Mouse (Mus musculus): ENCODE results near the gene Ppp1r14c. TPM values are rescaled to one million over a fixed set of nuclear protein-coding genes. Genes with fewer than 3 reads are reported as not detected.
A peak's percentile ranks its signal among the peaks of the same experiment; 100 is the strongest.

The Ppp1r14c gene
- polyA plus RNA-seq, 1 experiment from 2014 or later: 5.0 TPM

DNA sequence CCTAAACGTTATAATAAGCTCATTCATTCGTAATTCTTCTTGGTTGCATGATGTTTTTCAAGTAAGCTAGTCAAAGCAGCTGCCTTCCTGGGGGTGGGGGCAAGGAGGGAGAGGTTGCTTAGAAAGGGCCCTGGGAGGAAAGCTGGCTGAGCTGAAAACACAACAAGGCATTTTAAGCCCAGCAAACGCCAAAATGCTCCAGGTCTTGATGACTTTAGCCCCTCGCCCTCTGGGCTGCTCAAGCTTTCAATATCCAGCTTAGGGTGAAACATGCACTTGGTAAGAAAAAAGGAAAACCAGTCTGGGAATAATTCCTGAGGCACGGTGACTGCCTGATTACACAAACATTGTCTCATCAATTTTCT is 204 bp upstream of the Ppp1r14c start:
- Histone ChIP-seq H3K4me2 (replicated peaks; ENCODE audit: low read depth, low read length) (peak overlapping the region; percentile 78), H3K9ac (ENCODE audit: low read depth, low read length) (no peak overlapping the region), H3K27me3 (ENCODE audit: control insufficient read depth, insufficient read depth, low read length) (peaks cover 19% of the 10 kb centered on the region; the same call in 1 of the 2 replicates), H3K4me3 (ENCODE audit: low read length) (peak overlapping the region; percentile 64; the same call in 1 of the 2 replicates), H3K36me3 (ENCODE audit: control insufficient read depth, insufficient read depth, low read length) (no peaks in the 10 kb centered on the region), H3K4me1 (ENCODE audit: control insufficient read depth, insufficient read depth, low read length) (no peaks in the 10 kb centered on the region), H3K9me3 (ENCODE audit: control insufficient read depth, low read length) (no peaks in the 10 kb centered on the region), H3K27ac (ENCODE audit: low read depth, low read length) (no peak overlapping the region)
- no peak for ATAC-seq (ENCODE audit: low FRiP score, low TSS enrichment)
- 41% methylated on average over 5 of the region's 5 CpGs for WGBS

DNA sequence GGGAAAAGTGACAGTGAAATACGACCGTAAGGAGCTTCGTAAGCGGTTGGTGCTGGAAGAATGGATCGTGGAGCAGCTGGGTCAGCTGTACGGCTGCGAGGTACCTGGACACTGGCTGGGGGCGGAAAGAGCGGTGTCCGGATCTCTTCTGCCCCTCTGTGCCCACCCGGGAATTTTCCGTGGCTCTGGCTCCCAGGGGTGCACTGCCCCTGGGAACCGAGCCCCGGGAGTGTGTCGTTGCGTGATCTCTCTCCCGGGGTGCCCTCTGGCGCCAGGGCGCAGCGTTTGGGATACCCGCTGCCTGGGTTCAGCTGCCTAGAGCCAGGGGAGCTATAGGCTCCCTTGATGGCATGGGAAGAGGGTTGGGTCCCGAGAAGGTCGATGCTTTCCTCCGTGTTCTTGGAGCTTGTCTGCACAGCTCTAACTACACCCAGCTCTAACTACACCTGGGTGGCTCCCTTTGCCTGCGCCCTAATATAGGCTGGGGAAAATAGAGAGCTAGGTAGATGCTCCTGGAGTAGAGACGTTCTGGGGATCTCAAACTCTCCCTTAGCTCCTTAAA is 1.1 kb downstream of the Ppp1r14c start:
- no peaks in the 10 kb centered on the region for H3K4me1 ChIP-seq (ENCODE audit: control insufficient read depth, insufficient read depth, low read length)
- H3K27me3 ChIP-seq (ENCODE audit: control insufficient read depth, insufficient read depth, low read length): peaks cover 19% of the 10 kb centered on the region; the same call in 1 of the 2 replicates
- H3K9me3 ChIP-seq (ENCODE audit: control insufficient read depth, low read length): no peaks in the 10 kb centered on the region
- no peaks in the 10 kb centered on the region for H3K36me3 ChIP-seq (ENCODE audit: control insufficient read depth, insufficient read depth, low read length)
- H3K4me3 ChIP-seq (ENCODE audit: low read length): peak overlapping the region; percentile 64
- H3K27ac ChIP-seq (ENCODE audit: low read depth, low read length): no peak overlapping the region
- H3K4me2 ChIP-seq (replicated peaks; ENCODE audit: low read depth, low read length): peak overlapping the region; percentile 78
- peak overlapping the region; percentile 55; the same call in 1 of the 2 replicates for H3K9ac ChIP-seq (ENCODE audit: low read depth, low read length)
- ATAC-seq (ENCODE audit: low FRiP score, low TSS enrichment): peak; percentile 62
- WGBS: under 1% methylated on average over 26 of the region's 26 CpGs

DNA sequence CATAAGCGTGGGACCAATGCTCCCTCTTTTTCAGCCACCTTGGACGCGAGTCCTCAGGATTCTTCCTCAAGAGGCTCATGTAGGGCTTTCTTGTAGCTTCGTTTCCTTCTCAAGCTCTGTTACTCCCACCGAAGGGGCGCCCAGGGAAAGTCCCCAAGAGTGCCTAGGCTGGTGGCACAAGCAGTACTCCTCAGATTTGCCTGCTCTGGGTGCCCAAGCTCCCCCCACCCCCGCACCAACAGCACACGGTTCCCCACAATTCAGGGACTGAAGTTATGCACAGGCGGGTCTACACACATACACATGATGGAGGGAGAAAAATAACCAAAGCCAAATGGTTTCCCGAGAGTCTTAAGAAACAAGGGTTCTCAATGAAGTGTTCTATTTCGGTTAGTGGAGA is 1.6 kb downstream of the Ppp1r14c start:
- Histone ChIP-seq H3K4me2 (replicated peaks; ENCODE audit: low read depth, low read length) (peak overlapping the region; percentile 78), H3K9ac (ENCODE audit: low read depth, low read length) (no peak overlapping the region), H3K9me3 (ENCODE audit: control insufficient read depth, low read length) (no peaks in the 10 kb centered on the region), H3K27ac (ENCODE audit: low read depth, low read length) (no peak overlapping the region), H3K27me3 (ENCODE audit: control insufficient read depth, insufficient read depth, low read length) (peaks cover 19% of the 10 kb centered on the region; the same call in 1 of the 2 replicates), H3K4me3 (ENCODE audit: low read length) (peak overlapping the region; percentile 64), H3K4me1 (ENCODE audit: control insufficient read depth, insufficient read depth, low read length) (no peaks in the 10 kb centered on the region), H3K36me3 (ENCODE audit: control insufficient read depth, insufficient read depth, low read length) (no peaks in the 10 kb centered on the region)
- ATAC-seq (ENCODE audit: low FRiP score, low TSS enrichment): no peak
- WGBS: 30% methylated on average over 11 of the region's 11 CpGs

DNA sequence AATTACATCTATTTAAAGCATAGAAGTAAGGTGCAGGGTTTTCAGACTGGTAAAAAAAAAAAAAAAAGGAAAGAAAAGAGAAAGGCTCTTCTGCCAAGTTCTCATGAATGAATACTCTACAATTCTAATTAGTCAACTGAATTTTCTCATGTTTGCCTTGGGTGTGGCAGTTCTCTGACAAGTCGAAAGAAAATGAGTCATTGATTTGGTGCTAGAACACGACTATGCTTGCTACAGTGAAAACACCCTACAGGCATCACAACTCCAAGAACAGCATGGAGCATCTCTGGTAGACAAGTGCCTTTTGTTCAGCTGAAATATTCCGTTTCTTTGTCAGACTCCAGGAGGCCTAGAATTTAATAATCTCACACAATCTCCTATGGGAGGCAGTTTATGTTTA is 17.3 kb downstream of the Ppp1r14c start:
- ATAC-seq (ENCODE audit: low FRiP score, low TSS enrichment): no peak
- no peaks in the 10 kb centered on the region for H3K9me3 ChIP-seq (ENCODE audit: control insufficient read depth, low read length)
- no peak overlapping the region for H3K9ac ChIP-seq (ENCODE audit: low read depth, low read length)
- no peaks in the 10 kb centered on the region for H3K36me3 ChIP-seq (ENCODE audit: control insufficient read depth, insufficient read depth, low read length)
- no peak overlapping the region for H3K4me3 ChIP-seq (ENCODE audit: low read length)
- 79% methylated on average over 3 of the region's 3 CpGs for WGBS
- no peak overlapping the region for H3K4me2 ChIP-seq (replicated peaks; ENCODE audit: low read depth, low read length)
- no peaks in the 10 kb centered on the region for H3K4me1 ChIP-seq (ENCODE audit: control insufficient read depth, insufficient read depth, low read length)
- H3K27ac ChIP-seq (ENCODE audit: low read depth, low read length): no peak overlapping the region
- H3K27me3 ChIP-seq (ENCODE audit: control insufficient read depth, insufficient read depth, low read length): no peaks in the 10 kb centered on the region

DNA sequence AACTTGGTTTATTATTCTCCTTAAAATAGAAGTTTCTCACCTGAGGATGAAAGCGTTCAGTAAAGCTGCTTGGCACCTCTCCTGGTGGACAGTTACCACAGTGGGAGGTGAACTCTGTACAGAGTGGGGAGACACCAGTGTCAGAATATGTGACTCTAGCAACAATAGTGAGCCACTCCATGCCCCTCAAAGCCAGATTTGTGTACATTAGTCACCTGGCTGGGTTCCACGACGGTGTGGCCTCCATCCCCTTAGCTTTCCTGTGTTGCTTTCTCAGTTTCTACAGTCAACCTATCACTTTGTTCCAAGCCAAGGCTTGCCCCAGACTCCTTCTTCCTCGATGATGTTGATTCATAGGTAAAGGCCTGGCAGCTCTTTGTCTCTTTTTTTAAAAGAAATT is 26.4 kb downstream of the Ppp1r14c start:
- WGBS: 87% methylated on average over 4 of the region's 4 CpGs
- H3K4me1 ChIP-seq (ENCODE audit: control insufficient read depth, insufficient read depth, low read length): no peaks in the 10 kb centered on the region
- no peak overlapping the region for H3K4me2 ChIP-seq (replicated peaks; ENCODE audit: low read depth, low read length)
- no peak overlapping the region for H3K9ac ChIP-seq (ENCODE audit: low read depth, low read length)
- no peak overlapping the region for H3K4me3 ChIP-seq (ENCODE audit: low read length)
- no peaks in the 10 kb centered on the region for H3K27me3 ChIP-seq (ENCODE audit: control insufficient read depth, insufficient read depth, low read length)
- no peak for ATAC-seq (ENCODE audit: low FRiP score, low TSS enrichment)
- no peaks in the 10 kb centered on the region for H3K36me3 ChIP-seq (ENCODE audit: control insufficient read depth, insufficient read depth, low read length)
- H3K27ac ChIP-seq (ENCODE audit: low read depth, low read length): no peak overlapping the region
- H3K9me3 ChIP-seq (ENCODE audit: control insufficient read depth, low read length): no peaks in the 10 kb centered on the region

DNA sequence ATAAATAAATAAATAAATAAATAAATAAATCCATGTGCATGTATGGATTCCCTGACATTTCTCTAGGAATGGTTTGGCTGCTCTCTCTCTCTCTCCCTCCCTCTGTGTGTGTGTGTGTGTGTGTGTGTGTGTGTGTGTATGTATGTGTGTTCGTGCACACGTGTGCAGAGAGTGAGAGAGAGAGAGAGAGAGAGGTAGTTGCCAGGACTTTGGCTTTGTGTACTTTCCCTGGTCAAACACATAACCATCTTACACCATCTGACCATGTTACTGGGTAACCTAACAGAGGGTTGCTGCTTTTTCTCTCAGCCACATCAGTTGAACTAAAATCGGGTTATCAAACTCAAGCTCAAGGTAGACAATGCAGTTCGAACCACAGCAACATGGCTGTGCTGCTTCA is 27.7 kb downstream of the Ppp1r14c start:
- no peak overlapping the region for H3K27ac ChIP-seq (ENCODE audit: low read depth, low read length)
- no peak overlapping the region for H3K4me3 ChIP-seq (ENCODE audit: low read length)
- ATAC-seq (ENCODE audit: low FRiP score, low TSS enrichment): no peak
- H3K27me3 ChIP-seq (ENCODE audit: control insufficient read depth, insufficient read depth, low read length): no peaks in the 10 kb centered on the region
- no peaks in the 10 kb centered on the region for H3K9me3 ChIP-seq (ENCODE audit: control insufficient read depth, low read length)
- H3K4me2 ChIP-seq (replicated peaks; ENCODE audit: low read depth, low read length): no peak overlapping the region
- H3K9ac ChIP-seq (ENCODE audit: low read depth, low read length): no peak overlapping the region
- H3K36me3 ChIP-seq (ENCODE audit: control insufficient read depth, insufficient read depth, low read length): no peaks in the 10 kb centered on the region
- H3K4me1 ChIP-seq (ENCODE audit: control insufficient read depth, insufficient read depth, low read length): no peaks in the 10 kb centered on the region
- 87% methylated on average over 4 of the region's 4 CpGs for WGBS

DNA sequence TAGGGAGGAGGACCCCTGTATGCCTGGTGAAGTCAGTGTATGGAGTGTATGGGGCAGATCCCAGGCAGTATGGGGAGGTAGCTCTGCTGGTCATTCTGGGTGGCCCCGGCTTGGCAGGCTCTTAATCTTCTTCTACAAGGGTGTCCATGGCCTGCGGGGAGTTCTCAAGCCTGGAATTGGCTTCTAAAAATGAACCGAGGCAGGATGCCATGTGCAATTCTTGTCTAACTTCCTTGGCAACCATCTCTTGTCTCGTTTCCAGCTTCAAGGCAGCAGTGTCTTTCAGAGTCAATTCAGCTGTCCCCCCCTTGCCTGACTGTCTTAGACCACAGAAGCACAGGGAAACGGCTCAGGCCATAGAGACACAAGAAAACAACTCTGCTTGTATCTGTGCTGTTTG is 28.3 kb downstream of the Ppp1r14c start:
- Histone ChIP-seq H3K4me2 (replicated peaks; ENCODE audit: low read depth, low read length) (no peak overlapping the region), H3K27ac (ENCODE audit: low read depth, low read length) (no peak overlapping the region), H3K36me3 (ENCODE audit: control insufficient read depth, insufficient read depth, low read length) (no peaks in the 10 kb centered on the region), H3K9me3 (ENCODE audit: control insufficient read depth, low read length) (no peaks in the 10 kb centered on the region), H3K9ac (ENCODE audit: low read depth, low read length) (no peak overlapping the region), H3K4me1 (ENCODE audit: control insufficient read depth, insufficient read depth, low read length) (no peaks in the 10 kb centered on the region), H3K27me3 (ENCODE audit: control insufficient read depth, insufficient read depth, low read length) (no peaks in the 10 kb centered on the region), H3K4me3 (ENCODE audit: low read length) (no peak overlapping the region)
- 74% methylated on average over 5 of the region's 5 CpGs for WGBS
- ATAC-seq (ENCODE audit: low FRiP score, low TSS enrichment): no peak

DNA sequence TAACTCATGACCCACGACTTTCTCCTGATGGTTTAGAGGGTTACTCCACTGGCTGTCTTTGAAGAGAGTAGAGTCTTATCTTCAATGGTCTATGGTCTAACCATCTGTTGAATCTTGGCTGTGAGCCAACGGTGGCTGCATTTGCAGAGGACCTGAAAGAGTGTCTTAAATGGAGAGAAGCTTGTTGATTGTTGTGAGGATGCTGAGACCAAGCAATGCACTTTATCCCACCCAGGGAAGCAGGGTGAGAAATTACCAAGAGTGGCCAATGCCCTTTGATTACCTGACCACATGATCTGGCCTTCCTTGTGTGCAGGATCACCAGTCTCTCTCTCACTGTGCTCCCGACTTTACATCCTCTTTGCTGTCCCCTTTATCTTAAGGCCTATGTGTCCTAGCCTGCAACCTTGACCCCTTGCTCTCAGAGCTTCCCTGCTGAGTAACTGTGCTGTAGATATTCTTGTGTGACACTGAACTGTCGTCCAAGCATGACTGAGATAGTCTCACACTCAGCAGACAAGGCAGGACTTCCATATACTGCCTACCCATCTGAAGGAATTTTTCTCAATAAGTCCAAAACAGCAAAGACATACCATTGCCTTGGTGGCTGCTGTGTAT is 28.9 kb downstream of the Ppp1r14c start:
- H3K36me3 ChIP-seq (ENCODE audit: control insufficient read depth, insufficient read depth, low read length): no peaks in the 10 kb centered on the region
- no peak overlapping the region for H3K4me3 ChIP-seq (ENCODE audit: low read length)
- WGBS: 83% methylated on average over 4 of the region's 4 CpGs
- no peak overlapping the region for H3K27ac ChIP-seq (ENCODE audit: low read depth, low read length)
- H3K4me1 ChIP-seq (ENCODE audit: control insufficient read depth, insufficient read depth, low read length): no peaks in the 10 kb centered on the region
- H3K9ac ChIP-seq (ENCODE audit: low read depth, low read length): no peak overlapping the region
- no peaks in the 10 kb centered on the region for H3K9me3 ChIP-seq (ENCODE audit: control insufficient read depth, low read length)
- H3K27me3 ChIP-seq (ENCODE audit: control insufficient read depth, insufficient read depth, low read length): no peaks in the 10 kb centered on the region
- no peak for ATAC-seq (ENCODE audit: low FRiP score, low TSS enrichment)
- H3K4me2 ChIP-seq (replicated peaks; ENCODE audit: low read depth, low read length): no peak overlapping the region

DNA sequence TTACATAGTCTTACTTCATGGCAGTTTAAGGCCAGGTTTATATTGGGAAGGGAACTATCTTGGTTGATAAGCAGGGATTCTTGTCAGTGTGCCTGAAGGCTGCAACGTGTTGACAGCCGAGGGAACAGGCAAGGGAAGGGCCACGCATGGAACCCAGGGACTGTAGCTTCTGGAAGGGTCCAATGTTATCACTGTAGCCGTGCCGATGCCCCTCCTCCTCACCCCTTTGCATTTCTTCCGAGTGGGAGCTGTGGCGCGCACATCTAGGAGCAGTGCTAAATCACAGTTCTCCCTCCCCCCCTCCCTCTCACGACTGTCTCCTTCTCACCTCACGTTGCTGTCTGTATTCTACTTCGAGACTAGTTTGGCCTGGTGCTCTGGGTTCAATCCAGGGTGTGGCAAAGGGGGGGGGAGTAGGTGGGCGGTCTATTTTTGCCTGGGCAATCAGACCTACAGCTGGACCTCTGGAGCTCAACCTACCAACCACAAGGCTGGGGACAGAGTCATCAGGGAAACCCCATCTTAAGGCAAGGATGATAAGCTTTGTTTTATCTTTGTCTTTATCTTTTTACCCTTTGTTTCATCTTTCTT is 29.6 kb downstream of the Ppp1r14c start:
- no peaks in the 10 kb centered on the region for H3K27me3 ChIP-seq (ENCODE audit: control insufficient read depth, insufficient read depth, low read length)
- ATAC-seq (ENCODE audit: low FRiP score, low TSS enrichment): no peak
- H3K4me3 ChIP-seq (ENCODE audit: low read length): no peak overlapping the region
- WGBS: 76% methylated on average over 12 of the region's 12 CpGs
- no peaks in the 10 kb centered on the region for H3K36me3 ChIP-seq (ENCODE audit: control insufficient read depth, insufficient read depth, low read length)
- no peaks in the 10 kb centered on the region for H3K9me3 ChIP-seq (ENCODE audit: control insufficient read depth, low read length)
- no peak overlapping the region for H3K27ac ChIP-seq (ENCODE audit: low read depth, low read length)
- H3K4me2 ChIP-seq (replicated peaks; ENCODE audit: low read depth, low read length): no peak overlapping the region
- H3K9ac ChIP-seq (ENCODE audit: low read depth, low read length): no peak overlapping the region
- H3K4me1 ChIP-seq (ENCODE audit: control insufficient read depth, insufficient read depth, low read length): no peaks in the 10 kb centered on the region

Data from kidney, embryonic 14.5 days (tissue).